Mouse (Mus musculus) olfactory bulb, adult 2 months (tissue): ENCODE results near the gene Nfat5.

Experiments
- CTCF ChIP-seq: fragments of 200-500 bp; IDR thresholded peaks from 2 replicates; pipeline ENCODE4 v1.5.1; 2012; ENCODE audit warnings: low read depth, mild to moderate bottlenecking, low read length, moderate library complexity; ENCODE audit not compliant: insufficient read depth
- POLR2A ChIP-seq: fragments of 200-500 bp; IDR thresholded peaks from 2 replicates; pipeline ENCODE4 v1.6.1; 2012; ENCODE audit warnings: mild to moderate bottlenecking, low read depth, low read length, moderate library complexity; ENCODE audit not compliant: insufficient read depth

- TF ChIP-seq POLR2A (no peak), CTCF (no peak)
Observed at GRCm38 (mm10) chr8:107269617-107270139, 23.6 kb upstream of the Nfat5 start.
